Mouse (Mus musculus) erythroid progenitor cell, adult 5-6 weeks (primary cell): ENCODE measurements around the gene Marc2. TPM values are rescaled to one million over a fixed set of nuclear protein-coding genes. Genes with fewer than 3 reads are reported as not detected.
A peak's percentile ranks its signal among the peaks of the same experiment; 100 is the strongest.

ENCODE experiments used
- ATAC-seq: replicated peaks from 2 replicates; pipeline ENCODE4 v1.8.0; 2016; ENCODE audit warnings: moderate number of reproducible peaks, mild to moderate bottlenecking, moderate TSS enrichment, inconsistent platforms; ENCODE audit not compliant: poor library complexity, low FRiP score, severe bottlenecking
- total RNA-seq, 2 experiments: library from RNA; stranded (forward) in 1 of 2; stranded (reverse) in 1 of 2; fragments of 150-400 nt in 1 of 2; fragments of 186-747, 209-891 nt in 1 of 2; gene quantifications; 2 replicates each; pipeline versions ENCODE4 v1.2.3 to v1.2.4; 2015 to 2017; ENCODE audit warnings: low replicate concordance in 2 of 2

Gene Marc2
- total RNA-seq (2015; ENCODE audit: low replicate concordance) (59.5 and 93.9 TPM in 2 replicates), total RNA-seq (2017; ENCODE audit: low replicate concordance) (10.8 and 24.5 TPM in 2 replicates)

DNA sequence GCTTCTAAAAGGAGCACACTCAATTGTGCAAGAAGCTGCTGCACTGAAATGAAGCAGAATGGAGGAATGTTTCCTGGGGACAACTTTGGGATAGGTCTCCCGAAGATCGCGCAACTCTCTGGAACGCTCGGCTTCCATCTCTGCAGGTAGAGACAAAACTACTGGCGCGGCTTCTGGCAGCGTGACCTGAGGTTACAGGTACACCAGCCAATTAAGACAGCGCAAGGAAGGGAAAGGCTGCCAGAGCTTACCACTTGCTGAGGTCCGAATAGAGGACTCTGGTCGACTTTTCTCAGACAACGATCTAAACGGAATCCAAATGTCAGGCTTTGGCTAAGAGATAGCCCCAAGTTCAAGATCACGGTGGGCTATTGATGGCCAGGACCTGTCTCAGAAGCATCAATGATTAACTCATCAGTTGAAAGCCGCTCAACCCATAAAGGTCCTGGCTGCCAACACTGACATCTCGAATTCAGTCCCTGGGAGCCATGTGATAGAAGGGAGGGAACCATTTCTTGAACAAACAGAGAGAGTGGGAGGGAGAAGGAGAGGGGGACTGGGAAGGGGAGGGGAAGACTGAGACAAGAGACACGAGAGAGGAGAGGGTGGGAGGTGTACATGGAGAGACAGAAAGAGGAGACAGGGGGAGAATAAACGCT is at the start of gene Marc2:
TSS of gene Marc2 (minus strand) at position 360 of the 659 bp plus-strand sequence.
- peak; percentile 25 for ATAC-seq

DNA sequence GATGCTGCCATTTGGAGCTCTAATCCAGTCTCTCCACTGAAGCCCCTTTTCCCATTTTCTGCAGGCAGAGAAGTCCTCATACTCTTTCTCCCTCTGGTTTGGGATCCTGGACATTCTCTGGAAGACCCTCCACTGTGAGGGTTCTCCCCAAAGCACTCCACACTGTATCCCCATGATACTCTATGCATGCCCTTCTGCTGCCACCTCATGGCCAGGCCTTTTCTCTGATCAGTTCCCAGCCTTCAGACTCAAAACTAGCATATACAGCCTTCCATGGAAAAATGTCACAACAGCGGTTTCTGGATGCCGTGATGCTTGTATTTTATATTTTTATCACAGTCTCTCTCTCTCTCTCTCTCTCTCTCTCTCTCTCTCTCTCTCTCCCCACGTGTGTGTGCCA is 45.7 kb upstream of the Marc2 start:
- ATAC-seq = no peak

DNA sequence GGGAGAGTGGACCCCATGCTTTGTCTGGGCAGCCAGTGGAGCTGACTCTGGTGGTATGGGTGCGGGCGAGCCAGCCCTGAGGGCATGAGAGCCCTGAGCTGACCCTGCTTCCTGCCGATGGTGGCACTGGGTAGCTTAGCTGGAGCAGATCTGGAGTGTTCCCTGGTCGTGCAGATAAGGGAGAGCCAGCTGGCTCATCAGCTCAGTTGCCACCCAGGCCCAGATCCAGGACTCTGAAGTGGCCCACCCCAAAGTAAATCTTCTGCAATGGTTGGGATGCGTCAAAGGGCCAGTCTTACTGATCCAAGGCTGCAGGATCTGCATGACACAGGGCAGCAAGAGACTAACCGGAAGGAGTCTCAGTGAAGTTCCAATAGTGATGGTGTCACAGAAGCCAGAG is 43.2 kb upstream of the Marc2 start:
- no peak for ATAC-seq

DNA sequence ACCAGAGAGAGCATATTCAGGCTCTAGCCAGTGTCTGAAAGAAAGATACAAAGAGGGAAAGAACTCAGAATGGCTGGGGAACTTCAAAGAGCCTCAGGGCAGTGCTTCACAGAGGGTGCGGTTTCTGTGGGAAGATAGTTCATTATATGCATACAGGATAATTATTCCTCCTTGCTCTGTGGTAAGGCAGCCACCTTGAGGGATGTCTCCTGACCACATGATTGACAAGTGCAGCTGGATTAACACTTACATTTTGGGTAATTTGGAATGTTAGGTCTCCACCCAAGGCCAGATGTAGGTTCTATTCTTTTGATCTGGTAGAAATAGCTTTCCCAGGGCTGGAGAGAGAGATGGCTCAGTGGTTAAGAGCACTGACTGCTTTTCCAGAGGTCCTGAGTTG is 39.9 kb upstream of the Marc2 start:
- ATAC-seq = no peak

DNA sequence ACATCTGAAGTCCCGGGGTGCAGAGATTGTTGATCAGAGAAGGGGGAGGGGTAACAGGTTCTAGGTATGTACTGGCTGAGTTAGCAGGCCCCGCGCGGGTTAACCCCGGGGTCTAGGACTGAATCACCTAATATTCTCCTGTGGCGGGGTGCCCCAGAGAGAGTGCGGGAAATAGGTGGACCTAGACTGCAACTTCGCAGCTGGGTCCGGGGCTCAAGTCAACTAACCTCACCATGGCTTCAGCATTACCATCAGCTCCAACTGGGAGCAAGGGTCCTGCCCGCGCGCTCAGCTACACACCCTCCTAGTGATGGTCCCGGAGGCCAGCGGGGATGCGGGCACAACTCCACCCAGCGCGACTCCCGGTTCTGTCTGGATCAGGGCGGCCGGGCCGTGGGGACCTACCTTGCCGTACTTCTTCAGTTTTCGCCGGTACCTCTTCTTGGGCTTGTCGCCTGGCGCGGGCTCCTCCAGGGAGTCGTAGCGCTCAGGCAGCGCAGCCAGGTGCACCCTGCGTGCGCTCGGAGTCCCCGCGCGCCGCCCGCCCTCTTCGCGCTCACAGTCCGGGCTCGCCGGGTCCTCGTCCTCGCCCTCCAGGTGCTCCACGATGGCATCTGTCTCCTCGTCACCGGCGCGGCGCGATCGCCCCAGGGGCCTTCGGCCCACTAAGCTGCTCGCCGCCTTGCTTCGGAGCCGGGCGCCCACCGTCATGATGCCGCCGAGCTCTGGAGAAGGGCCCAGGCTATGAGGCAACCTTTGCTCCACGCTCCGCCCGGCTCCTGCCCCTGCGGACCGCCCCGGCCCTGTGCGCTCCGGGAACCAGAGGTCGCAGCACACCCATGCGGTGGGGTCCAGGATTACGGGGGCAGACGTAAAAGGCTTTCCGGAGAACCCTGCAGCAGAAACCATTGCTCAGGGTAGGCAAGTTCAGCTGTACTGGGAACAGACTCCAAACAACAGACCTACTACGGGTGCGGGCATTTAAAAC is 36.3 kb upstream of the Marc2 start, which contains the start of gene C130074G19Rik:
TSS of gene C130074G19Rik (minus strand) at position 938 of the 988 bp plus-strand sequence.
- 0 out of 2 replicates have a peak, but pooled peaks have one; percentile 44 for ATAC-seq

DNA sequence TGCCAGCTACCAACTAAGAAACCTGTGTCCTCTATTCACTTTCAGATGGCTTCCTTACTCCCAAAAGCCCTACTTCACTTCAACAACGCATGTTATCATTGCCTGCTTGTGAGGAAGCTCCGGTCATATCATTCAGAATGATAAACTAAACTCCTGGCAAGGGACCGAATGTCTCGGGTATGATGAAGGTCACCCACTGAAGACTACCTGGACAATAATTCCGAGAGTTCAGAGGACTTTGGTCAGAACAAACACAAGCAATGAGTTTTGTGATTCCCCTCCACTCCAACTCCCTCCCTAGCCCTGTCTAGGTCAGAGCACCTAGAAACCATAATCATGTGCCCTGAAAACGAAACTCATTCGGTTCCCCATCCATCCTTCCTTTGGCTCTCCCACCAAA is 35.6 kb upstream of the Marc2 start:
- ATAC-seq = no peak

DNA sequence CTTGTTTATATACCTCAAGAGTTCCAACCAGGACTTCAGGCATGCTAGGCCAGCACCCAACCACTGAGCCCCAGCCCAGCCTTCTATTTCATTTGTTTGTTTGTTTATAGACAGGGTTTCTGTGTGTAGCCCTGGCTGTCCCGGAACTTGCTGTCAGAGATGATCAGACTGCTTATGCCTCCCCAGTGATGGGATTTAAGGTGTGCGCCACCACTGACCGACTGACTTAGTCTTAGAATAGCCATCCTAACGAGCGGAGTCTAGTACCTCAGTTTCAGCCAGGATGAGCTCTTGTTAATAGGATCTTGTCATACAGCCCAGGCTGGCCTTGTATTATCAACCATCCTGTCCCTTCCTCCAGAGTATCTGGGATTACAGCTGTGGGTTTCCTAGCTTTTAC is 35.0 kb upstream of the Marc2 start:
- no peak for ATAC-seq

DNA sequence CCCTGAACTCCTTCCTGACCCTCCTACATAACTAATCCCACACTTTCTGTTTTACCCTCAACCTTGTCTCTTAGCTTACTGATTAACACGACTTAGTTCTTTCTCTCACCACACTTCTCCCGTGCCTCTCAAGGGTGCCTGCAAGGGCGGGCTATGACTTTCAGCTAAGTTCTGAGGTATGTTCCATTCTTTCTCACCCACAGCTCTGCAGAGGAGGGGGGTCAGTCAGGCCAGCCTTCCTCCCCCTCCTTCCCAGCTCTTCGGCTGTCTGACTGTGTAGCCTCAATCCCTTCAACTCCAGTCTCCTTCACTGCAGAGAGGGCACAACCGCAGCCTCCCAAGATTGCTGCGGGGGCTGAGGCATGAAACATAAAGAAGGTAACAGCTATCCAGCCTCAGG is 32.6 kb upstream of the Marc2 start:
- no peak for ATAC-seq

DNA sequence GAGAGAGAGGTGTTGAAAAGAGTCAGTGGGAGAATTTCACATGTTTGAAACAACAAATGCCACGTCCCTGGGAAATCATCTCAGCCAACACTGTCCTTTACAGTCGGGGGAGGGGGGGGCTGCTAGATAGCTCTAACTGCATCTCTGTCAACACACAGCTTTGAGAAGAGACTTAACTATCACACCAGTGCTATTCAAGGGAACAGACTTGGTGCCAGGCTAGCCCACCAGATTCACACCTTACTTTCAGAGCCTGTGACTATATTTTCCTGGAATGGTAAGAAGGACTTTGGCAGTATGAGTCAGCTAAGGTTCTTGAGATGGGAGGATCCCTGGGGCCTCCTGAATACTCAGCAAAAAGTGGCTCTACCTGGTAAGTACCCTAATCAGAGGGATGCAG is 31.1 kb upstream of the Marc2 start:
- no peak for ATAC-seq

DNA sequence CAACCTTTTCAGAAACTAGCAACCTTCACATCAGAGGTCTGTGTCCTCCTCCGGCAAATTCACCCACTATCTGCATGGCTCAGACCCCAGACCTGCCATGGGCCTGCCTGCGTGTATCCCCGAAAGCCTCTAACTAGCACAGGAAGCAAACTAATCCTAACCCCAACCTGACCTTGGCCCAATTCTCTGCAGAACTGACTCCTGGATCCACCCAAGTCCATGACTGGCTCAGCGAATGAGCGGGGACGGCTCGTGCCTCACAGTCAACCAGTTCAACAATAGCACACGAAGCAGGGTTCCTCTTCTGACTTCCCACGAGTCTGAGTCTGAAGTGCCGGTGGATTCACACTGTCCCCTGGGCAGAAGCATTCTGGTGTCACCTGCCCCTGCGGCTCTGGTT is 27.7 kb upstream of the Marc2 start:
- no peak for ATAC-seq

DNA sequence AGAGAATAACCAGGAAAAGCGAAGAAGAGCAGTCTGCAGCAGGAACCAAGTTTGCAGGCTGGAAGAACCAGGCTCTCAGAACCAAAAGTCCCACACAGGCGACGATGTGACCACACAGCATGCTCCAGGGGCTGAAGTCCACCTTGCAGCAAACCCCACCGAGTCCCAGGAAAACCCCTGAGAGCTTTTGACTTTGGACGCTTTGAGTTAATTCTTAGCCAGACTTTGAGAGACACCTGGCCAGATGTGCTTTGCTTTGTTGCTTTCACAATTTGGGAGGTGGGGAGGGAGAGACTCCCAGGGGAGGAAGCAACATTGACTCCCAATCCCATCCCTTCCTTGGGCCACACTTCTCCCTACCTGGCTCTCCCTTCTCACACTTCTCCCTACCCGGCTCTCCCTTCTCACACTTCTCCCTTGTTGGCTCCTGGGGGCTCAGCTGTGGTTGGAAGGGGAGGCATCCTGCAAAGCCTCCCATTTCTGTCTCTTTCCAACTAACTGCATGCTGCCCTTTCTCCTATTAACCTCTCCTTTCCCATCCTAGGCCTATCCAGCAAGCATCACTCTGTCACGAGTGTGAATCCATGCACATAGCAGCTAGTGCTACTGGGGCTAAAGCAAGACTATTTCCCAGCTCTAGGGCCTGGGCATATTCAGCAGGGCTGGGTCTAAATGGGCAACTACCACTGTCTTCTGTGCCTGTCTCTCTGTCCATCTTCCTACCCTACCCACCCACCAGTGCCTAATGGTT is 26.0 kb upstream of the Marc2 start:
- ATAC-seq = no peak

DNA sequence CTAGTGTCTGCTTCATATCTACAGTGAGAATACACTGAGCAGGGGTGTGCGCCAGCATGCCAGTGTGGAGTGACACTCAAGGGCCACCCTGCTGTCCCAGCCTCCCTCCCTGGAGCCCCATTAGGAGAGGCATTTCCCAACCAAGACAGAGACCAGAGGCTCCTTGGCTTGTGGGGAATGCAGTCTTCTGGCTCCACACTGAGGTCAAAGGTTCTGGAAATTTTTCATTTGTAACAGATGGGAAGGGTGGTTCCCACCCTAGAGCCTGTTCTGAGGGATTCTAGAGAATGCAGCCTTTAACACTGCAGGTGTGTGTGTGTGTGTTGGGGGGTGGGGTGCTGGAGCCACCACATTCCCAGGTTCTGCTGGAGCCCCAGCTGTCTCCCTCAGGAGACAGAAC is 25.3 kb upstream of the Marc2 start:
- ATAC-seq = no peak

DNA sequence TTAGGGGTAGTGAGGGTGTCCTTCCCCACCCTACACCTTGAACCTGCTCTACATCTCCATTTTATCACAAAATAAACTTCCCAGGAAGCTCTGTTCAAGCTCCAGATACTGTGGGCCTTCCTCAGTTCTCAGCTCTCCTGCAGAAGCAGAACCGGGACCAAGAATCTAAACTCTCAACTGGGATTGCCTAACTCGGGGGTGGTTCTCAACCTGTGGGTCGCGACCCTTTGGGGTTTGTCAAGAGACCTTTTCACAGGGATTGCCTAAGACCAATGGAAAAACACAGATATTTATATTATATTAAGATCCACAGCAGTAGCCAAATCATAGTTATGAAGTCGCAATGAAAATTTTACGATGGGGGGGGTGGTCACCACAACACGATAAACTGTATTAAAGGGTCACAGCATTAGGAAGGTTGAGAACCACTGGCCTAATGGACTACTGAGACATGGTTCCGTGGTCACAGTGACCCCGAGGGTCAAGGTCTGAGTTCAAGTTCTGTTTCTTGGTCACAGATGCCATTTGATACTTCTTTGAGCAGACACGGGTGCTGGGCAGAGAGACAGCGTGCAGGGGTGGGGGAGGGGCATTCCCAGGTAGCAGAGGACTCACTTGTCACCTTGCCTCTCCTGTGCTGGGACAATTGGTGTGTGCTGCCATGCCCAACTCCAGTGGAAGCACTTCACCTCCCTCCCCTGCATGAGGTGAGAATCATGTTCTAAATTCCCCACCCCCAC is 24.6 kb upstream of the Marc2 start:
- no peak for ATAC-seq

DNA sequence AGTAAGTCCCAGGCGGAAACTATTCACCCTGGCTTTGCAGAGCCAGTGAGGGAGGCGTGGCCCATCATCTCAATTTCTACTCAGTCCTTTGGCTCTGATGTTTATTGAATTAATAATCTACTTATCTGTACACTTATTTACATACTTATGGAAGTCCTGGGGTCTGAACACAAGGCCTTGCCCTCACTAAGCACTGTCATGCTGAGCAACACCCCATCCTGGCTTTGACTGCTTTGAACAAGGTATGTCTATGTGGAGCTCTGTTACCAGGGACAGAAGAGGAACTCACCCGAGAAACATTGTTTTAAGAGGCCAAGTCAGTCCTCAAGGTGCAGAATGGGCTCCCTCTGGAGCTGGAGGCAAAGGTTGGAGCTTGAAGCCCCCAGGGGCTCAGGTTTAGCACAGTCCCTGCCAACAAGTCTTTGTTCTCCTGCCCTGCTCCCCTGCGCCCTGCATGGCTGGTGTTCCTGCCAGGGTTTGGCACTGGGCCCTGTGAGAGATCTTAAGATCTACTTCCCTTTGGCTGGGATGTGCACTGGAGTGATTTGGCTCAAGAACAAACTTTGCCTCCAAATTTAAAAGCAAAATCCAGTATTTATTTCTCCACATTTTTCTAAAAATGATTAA is 23.8 kb upstream of the Marc2 start:
- ATAC-seq = no peak

DNA sequence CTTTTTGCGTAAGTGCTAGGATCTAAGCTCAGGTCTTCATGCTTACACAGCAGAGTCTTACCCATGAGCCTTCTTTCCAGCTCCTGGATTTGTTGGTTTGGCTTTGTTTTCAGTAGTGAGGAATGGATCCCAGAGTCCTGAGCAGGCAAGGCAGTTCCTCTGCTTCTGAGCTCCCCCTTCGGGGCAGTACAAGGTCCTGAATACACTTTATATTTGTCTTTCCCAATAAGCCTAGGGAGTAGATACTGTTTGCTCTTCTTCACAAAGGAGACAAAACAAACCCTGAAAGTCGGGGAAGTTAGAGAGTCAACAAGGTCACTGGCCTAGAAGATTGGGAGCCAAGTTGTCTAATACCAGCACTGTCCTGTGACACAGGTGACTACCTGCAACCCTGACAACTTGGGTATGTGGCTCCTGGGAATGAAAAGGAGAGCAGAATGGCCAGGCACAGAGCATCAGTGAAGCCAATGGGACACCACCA is 21.4 kb upstream of the Marc2 start:
- no peak for ATAC-seq

DNA sequence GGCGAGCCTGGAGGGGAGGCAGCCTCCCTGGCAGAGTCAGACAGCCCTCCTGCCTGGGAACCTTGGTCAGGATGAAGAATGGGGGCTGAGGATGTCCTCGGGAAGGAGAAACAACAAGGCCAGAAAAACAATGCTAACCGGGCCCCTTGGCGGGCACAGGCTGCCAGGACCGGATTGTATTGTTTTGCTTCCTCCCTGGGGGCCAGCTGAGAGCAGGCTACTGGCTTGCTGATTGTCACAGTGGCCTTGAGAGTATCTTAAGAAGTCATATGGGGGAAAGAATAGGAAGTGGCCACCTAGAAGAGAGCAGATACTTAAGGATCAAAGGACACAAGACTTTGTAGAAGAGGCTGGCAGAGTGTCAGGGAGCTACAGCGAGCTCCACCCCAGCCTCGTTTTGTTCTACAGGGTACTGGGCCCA is 18.1 kb upstream of the Marc2 start:
- ATAC-seq = no peak

DNA sequence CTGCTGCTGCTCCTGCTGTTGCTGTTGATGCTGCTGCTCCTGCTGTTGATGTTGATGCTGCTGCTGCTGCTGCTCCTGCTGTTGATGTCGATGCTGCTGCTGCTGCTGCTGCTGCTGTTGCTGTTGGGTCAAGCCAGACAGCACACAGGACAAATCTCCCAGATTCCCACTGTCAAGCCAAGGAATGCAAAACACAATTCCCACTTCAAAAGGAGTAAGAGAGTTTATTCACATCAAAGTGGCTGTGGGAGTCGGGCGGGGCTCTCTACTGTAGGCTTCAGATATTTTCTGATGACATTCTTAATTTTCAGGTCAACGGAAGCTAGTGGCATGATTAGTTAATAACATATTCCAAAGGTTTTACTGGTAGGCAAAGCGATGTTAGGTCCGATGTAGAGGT is 16.4 kb upstream of the Marc2 start:
- no peak for ATAC-seq

DNA sequence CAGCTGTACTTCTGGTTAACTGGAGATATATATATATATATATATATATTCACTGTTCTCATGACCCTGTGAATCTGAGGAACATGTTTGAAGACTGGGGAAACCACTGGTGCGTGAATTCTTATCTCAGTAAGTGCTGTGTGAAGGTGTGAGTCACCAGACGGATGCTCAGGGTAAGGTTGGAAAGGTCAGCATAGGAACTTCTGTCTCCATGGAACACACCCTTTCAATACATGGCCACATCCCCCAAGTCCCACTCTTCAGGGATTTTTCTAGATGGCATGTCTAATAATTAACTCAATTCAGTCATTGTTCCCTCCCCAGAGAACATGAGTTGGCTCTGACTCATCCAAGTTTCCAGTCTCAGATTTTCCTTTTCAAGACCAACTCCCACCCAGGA is 15.3 kb upstream of the Marc2 start:
- ATAC-seq = no peak

DNA sequence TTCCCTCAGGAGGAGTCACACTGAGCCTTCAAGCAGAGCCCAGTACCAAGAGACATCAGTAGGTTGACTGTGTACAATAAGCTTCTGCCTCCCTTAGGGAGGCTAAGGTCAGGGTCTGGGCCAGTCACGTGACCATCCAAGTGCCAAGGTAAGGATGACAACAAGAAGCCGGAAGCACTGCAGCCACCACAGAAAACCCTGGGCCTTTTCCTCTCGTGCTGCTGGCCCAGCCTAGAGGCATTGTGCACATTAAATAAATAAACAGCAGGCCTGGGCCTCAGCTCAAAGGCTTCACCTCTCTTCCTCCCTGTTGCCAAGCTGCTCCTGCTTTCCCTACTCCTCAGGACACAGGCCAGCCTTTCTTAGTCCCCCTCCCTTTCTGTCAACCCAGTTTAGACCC is 14.0 kb upstream of the Marc2 start:
- ATAC-seq = no peak
